Mouse (Mus musculus) ES-E14 (cell line): Measurements from ENCODE around the gene Irf5. TPM values are rescaled to one million over a fixed set of nuclear protein-coding genes. Genes with fewer than 3 reads are reported as not detected.

ENCODE experiments used
- DNase-seq: peaks from one replicate; pipeline ENCODE4 v3.0.0-alpha.2; 2013; ENCODE audit warnings: low read depth, low spot score
- H3K27ac ChIP-seq: 2 replicates; pipeline ENCODE4 v1.5.1; 2012; ENCODE audit warnings: low read depth, mild to moderate bottlenecking, low read length, moderate library complexity, mixed read lengths; ENCODE audit not compliant: poor library complexity, insufficient read depth, severe bottlenecking
- H3K36me3 ChIP-seq: 2 replicates; pipeline ENCODE4 v1.6.1; 2012; ENCODE audit warnings: mild to moderate bottlenecking, low read length, moderate library complexity, mixed read lengths; ENCODE audit not compliant: control insufficient read depth, poor library complexity, insufficient read depth, severe bottlenecking
- H3K4me1 ChIP-seq, 2 experiments: fragments of 150-350 bp in 1 of 2; sonication (generic) in 1 of 2; 2 replicates each; pipeline ENCODE4 v1.6.1; 2012; ENCODE audit warnings: low read length in 2 of 2, mild to moderate bottlenecking in 1 of 2, mixed read lengths in 1 of 2; ENCODE audit not compliant: control insufficient read depth in 2 of 2, insufficient read depth in 2 of 2, poor library complexity in 1 of 2
- H3K4me3 ChIP-seq, 2 experiments: fragments of 150-350 bp in 1 of 2; sonication (generic) in 1 of 2; 2 replicates each; pipeline ENCODE4 v1.5.1; 2012; ENCODE audit warnings: low read length in 2 of 2, low read depth in 1 of 2, mild to moderate bottlenecking in 1 of 2, mixed read lengths in 1 of 2; ENCODE audit not compliant: insufficient read depth in 1 of 2, poor library complexity in 1 of 2, severe bottlenecking in 1 of 2
- H3K9ac ChIP-seq: 2 replicates; pipeline ENCODE4 v1.6.1; 2012; ENCODE audit warnings: low read depth, mild to moderate bottlenecking, low read length, mixed read lengths; ENCODE audit not compliant: poor library complexity, insufficient read depth, severe bottlenecking
- H3K9me3 ChIP-seq: fragments of 150-350 bp; sonication (generic); 2 replicates; pipeline ENCODE4 v1.6.1; 2012; ENCODE audit warnings: low read depth, mild to moderate bottlenecking, low read length; ENCODE audit not compliant: control insufficient read depth, insufficient read depth
- CHD2 ChIP-seq: IDR thresholded peaks from 2 replicates; pipeline ENCODE4 v1.6.1; 2014; ENCODE audit warnings: mild to moderate bottlenecking, low read depth, low read length, inconsistent platforms
- HCFC1 ChIP-seq: IDR thresholded peaks from 2 replicates; pipeline ENCODE4 v1.6.1; 2012; ENCODE audit warnings: low read length, inconsistent platforms, borderline replicate concordance; ENCODE audit not compliant: insufficient read depth
- MAFK ChIP-seq: IDR thresholded peaks from 2 replicates; pipeline ENCODE4 v1.6.1; 2014; ENCODE audit warnings: mild to moderate bottlenecking, low read depth, low read length, inconsistent platforms; ENCODE audit not compliant: insufficient read depth
- ZC3H11A ChIP-seq: IDR thresholded peaks from 2 replicates; pipeline ENCODE4 v1.6.1; 2012; ENCODE audit warnings: low read depth, mild to moderate bottlenecking, inconsistent platforms, low read length, borderline replicate concordance
- ZNF384 ChIP-seq: IDR thresholded peaks from 2 replicates; pipeline ENCODE4 v1.6.1; 2012; ENCODE audit warnings: low read depth, low read length, inconsistent platforms
- in situ Hi-C, 2 experiments: fragments of 600-800 bp; cut with MboI; formaldehyde crosslinking; loops; one replicate each; pipeline ENCODE4 v1.15.1; 2025; ENCODE audit warnings: low sequenced_read_pairs in 2 of 2, inconsistent platforms in 1 of 2; ENCODE audit not compliant: unreplicated experiment in 2 of 2
- total RNA-seq: library from RNA; depleted of rRNA; stranded (reverse); fragments of 300-350 nt; gene quantifications from 2 replicates; pipeline ENCODE4 v1.2.3, GENCODE M21; 2012

Gene Irf5
- total RNA-seq, 1 experiment = 3.7 TPM

DNA sequence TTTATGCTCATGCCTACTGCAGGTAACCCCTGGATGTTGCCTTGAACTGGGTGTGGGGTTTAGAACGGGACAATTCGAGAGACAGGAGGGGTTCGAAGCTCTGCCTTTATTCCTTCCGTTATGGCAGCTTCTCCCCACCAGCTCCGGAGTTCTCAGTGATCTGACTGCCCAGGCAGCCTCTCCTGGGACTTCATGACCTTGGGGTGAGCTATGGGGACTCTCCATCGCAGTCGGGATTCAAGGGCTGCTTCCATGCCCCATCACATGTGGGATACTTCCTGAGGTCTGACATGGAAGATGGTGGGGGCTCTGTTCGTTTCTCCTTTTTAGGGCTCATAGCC is 1.7 kb downstream of the Irf5 start:
- Histone ChIP-seq H3K27ac (no peak overlapping the region), H3K4me3 (no peak overlapping the region), H3K36me3 (no peaks in the 10 kb centered on the region), H3K9me3 (no peaks in the 10 kb centered on the region), H3K9ac (no peak overlapping the region), H3K4me1 (peaks cover 0 to 21% of the 10 kb centered on the region in 2 experiments; a peak in 2 of 4 replicates)
- in situ Hi-C loops = no loop called here
- TF ChIP-seq MAFK (no peak), HCFC1 (no peak), CHD2 (no peak)
- no peak for DNase-seq

- no peak for DNase-seq
- no peak for TF ChIP-seq MAFK
- Histone ChIP-seq H3K9ac (no peak overlapping the region), H3K27ac (no peak overlapping the region), H3K9me3 (no peaks in the 10 kb centered on the region), H3K4me1 (peaks cover 0 to 21% of the 10 kb centered on the region in 2 experiments; a peak in 2 of 4 replicates), H3K4me3 (peak overlapping the region in 1 of 2 experiments; percentile 18; a peak in 1 of 4 replicates), H3K36me3 (no peaks in the 10 kb centered on the region)
- in situ Hi-C loops = no loop called here
These were observed 2.4 kb downstream of the Irf5 start for GRCm38 (mm10) chr6:29528561-29529443.

- Histone ChIP-seq H3K36me3 (no peaks in the 10 kb centered on the region), H3K9me3 (no peaks in the 10 kb centered on the region), H3K27ac (no peak overlapping the region), H3K9ac (no peak overlapping the region), H3K4me1 (peaks cover 0 to 21% of the 10 kb centered on the region in 2 experiments; a peak in 2 of 4 replicates), H3K4me3 (peak overlapping the region in 1 of 2 experiments; percentile 18; a peak in 1 of 4 replicates)
- TF ChIP-seq MAFK (no peak), ZC3H11A (no peak), ZNF384 (no peak), CHD2 (no peak), HCFC1 (no peak)
- in situ Hi-C loops = no loop called here
- DNase-seq = no peak
These were observed 3.0 kb downstream of the Irf5 start for GRCm38 (mm10) chr6:29529444-29529820.

DNA sequence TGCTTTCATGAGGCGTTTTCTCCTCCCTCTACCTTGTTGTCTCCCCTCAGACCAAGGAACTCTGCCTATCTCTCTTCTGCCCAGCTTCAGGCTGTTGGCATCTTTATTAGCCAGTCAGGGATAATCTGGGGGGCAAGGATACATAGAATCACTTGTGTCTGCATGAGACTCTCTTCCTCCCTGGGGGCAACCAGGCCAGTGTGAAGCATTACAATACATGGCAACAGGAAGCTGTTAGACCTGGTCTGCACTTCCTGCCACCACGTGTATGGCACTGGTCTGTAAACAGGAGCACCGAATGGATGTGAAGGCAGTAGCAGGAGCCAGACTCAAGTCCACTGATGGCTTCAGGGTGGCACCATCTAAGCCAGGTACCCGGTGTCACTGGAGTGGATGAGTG is 3.6 kb downstream of the Irf5 start:
- TF ChIP-seq MAFK (no peak), ZC3H11A (no peak), CHD2 (no peak), ZNF384 (no peak), HCFC1 (no peak)
- peaks cover 0 to 21% of the 10 kb centered on the region in 2 experiments; a peak in 2 of 4 replicates for H3K4me1 ChIP-seq
- in situ Hi-C loops = no loop called here
- no peak overlapping the region for H3K4me3 ChIP-seq
- no peak overlapping the region for H3K27ac ChIP-seq
- no peaks in the 10 kb centered on the region for H3K9me3 ChIP-seq
- no peaks in the 10 kb centered on the region for H3K36me3 ChIP-seq
- no peak overlapping the region for H3K9ac ChIP-seq
- no peak for DNase-seq
